Mouse (Mus musculus) forebrain, postnatal 0 days (tissue): ENCODE results near the gene Sell. TPM values are rescaled to one million over a fixed set of nuclear protein-coding genes. Genes with fewer than 3 reads are reported as not detected.

ENCODE experiments used
- ATAC-seq: fragments of 200-750 bp; cut with Nextera tagmentation; 2 replicates; pipeline ENCODE4 v1.8.0; 2017; ENCODE audit warnings: mild to moderate bottlenecking, moderate library complexity
- DNase-seq: peaks from one replicate; pipeline ENCODE4 v3.0.0-alpha.2; 2015
- H3K27ac ChIP-seq: fragments of 300-500 bp; sonication (generic); 2 replicates; pipeline ENCODE4 v1.5.1; 2014; ENCODE audit warnings: low read depth, mild to moderate bottlenecking, antibody characterized with exemption, low read length, moderate library complexity, mixed read lengths
- H3K27me3 ChIP-seq: fragments of 300-500 bp; sonication (generic); 2 replicates; pipeline ENCODE4 v1.6.1; 2014; ENCODE audit warnings: mild to moderate bottlenecking, low read length, mixed read lengths; ENCODE audit not compliant: insufficient read depth
- H3K36me3 ChIP-seq: fragments of 300-500 bp; sonication (generic); 2 replicates; pipeline ENCODE4 v1.6.1; 2014; ENCODE audit warnings: mild to moderate bottlenecking, moderate library complexity; ENCODE audit not compliant: insufficient read depth
- H3K4me1 ChIP-seq: fragments of 300-500 bp; sonication (generic); 2 replicates; pipeline ENCODE4 v1.6.1; 2014; ENCODE audit warnings: antibody characterized with exemption; ENCODE audit not compliant: insufficient read depth
- H3K4me2 ChIP-seq: fragments of 300-500 bp; sonication (generic); 2 replicates; pipeline ENCODE4 v1.6.1; 2014; ENCODE audit warnings: low read depth, mild to moderate bottlenecking, moderate library complexity
- H3K4me3 ChIP-seq: fragments of 300-500 bp; sonication (generic); 2 replicates; pipeline ENCODE4 v1.5.1; 2014; ENCODE audit warnings: low read depth, low read length, mixed read lengths
- H3K9ac ChIP-seq: fragments of 300-500 bp; sonication (generic); 2 replicates; pipeline ENCODE4 v1.6.1; 2014; ENCODE audit warnings: mild to moderate bottlenecking
- H3K9me3 ChIP-seq: fragments of 300-500 bp; sonication (generic); 2 replicates; pipeline ENCODE4 v1.6.1; 2016; ENCODE audit warnings: low read length
- CTCF ChIP-seq: sonication (generic); IDR thresholded peaks from 2 replicates; pipeline ENCODE4 v1.5.1; 2016; ENCODE audit warnings: antibody characterized with exemption, control low read depth, low read depth
- WGBS: fragments of 180-500 bp; shearing (Covaris S2); extraction: QIAGEN DNeasy Blood & Tissue Kit; methylation state at CpG from one replicate; pipeline ENCODE4 v1.1.7; 2014; 5-methylcytosine and 5-hydroxymethylcytosine counted together
- polyA plus RNA-seq: library from polyadenylated mRNA; unstranded; fragments of >200 nt; fragmentation: Nextera tagmentation; extraction: Ambion mirVana; gene quantifications from 2 replicates; pipeline ENCODE4 v1.2.1, GENCODE M21; 2015
- total RNA-seq: library from RNA; depleted of rRNA; stranded (reverse); fragments of >200 nt; gene quantifications from 2 replicates; pipeline ENCODE4 v1.2.3, GENCODE M21; 2014

The Sell gene
- total and polyA plus RNA-seq, 2 experiments from 2014 or later = 0.11 to 0.14 TPM

GRCm38 (mm10) chr1:164027416-164027815 is 34.4 kb upstream of the Sell start:
- TF ChIP-seq CTCF = no peak; the same call in 1 of the 2 replicates
- H3K4me1 ChIP-seq = no peaks in the 10 kb centered on the region
- no peak overlapping the region for H3K4me3 ChIP-seq
- no peak for ATAC-seq
- H3K9ac ChIP-seq = no peak overlapping the region
- no peaks in the 10 kb centered on the region for H3K27me3 ChIP-seq
- H3K27ac ChIP-seq = no peak overlapping the region
- no peak overlapping the region for H3K4me2 ChIP-seq
- H3K36me3 ChIP-seq = no peaks in the 10 kb centered on the region
- DNase-seq = no peak
- WGBS = 66% methylated on average over 5 of the region's 5 CpGs
- H3K9me3 ChIP-seq = no peaks in the 10 kb centered on the region

- no peak overlapping the region for H3K27ac ChIP-seq
- no peaks in the 10 kb centered on the region for H3K9me3 ChIP-seq
- 66% methylated on average over 10 of the region's 10 CpGs for WGBS
- H3K27me3 ChIP-seq = no peaks in the 10 kb centered on the region
- H3K36me3 ChIP-seq = no peaks in the 10 kb centered on the region
- TF ChIP-seq CTCF = no peak
- no peak overlapping the region for H3K4me2 ChIP-seq
- no peak for ATAC-seq
- DNase-seq = no peak
- H3K9ac ChIP-seq = no peak overlapping the region
- no peak overlapping the region for H3K4me3 ChIP-seq
- H3K4me1 ChIP-seq = no peaks in the 10 kb centered on the region
These were observed 21.2 kb upstream of the Sell start for GRCm38 (mm10) chr1:164040385-164041135.

- TF ChIP-seq CTCF = no peak
- Histone ChIP-seq H3K36me3 (no peaks in the 10 kb centered on the region), H3K9me3 (no peaks in the 10 kb centered on the region), H3K9ac (no peak overlapping the region), H3K4me3 (no peak overlapping the region), H3K27me3 (no peaks in the 10 kb centered on the region), H3K4me1 (no peaks in the 10 kb centered on the region), H3K27ac (no peak overlapping the region), H3K4me2 (no peak overlapping the region)
- ATAC-seq = no peak
- no peak for DNase-seq
- WGBS = 26% methylated on average over 3 of the region's 3 CpGs
These were observed 18.2 kb upstream of the Sell start for GRCm38 (mm10) chr1:164043549-164043948.

GRCm38 (mm10) chr1:164047934-164048333 is 13.8 kb upstream of the Sell start, which contains the start of gene Sele:
Gene Sele, plus strand, starts transcription at chr1:164048234.
- no peaks in the 10 kb centered on the region for H3K9me3 ChIP-seq
- no peaks in the 10 kb centered on the region for H3K4me1 ChIP-seq
- no peak for DNase-seq
- WGBS = 90% methylated on average over 5 of the region's 5 CpGs
- H3K4me2 ChIP-seq = no peak within 1 kb of the TSS
- no peak for TF ChIP-seq CTCF
- no peak for ATAC-seq
- no peaks in the 10 kb centered on the region for H3K27me3 ChIP-seq
- no peak within 1 kb of the TSS for H3K4me3 ChIP-seq
- no peak within 1 kb of the TSS for H3K9ac ChIP-seq
- H3K27ac ChIP-seq = no peak within 1 kb of the TSS
- H3K36me3 ChIP-seq = no peaks in the 10 kb centered on the region

- H3K4me3 ChIP-seq = no peak overlapping the region
- H3K36me3 ChIP-seq = no peaks in the 10 kb centered on the region
- 95% methylated on average over 9 of the region's 9 CpGs for WGBS
- no peaks in the 10 kb centered on the region for H3K4me1 ChIP-seq
- ATAC-seq (no peak), DNase-seq (no peak)
- no peak overlapping the region for H3K9ac ChIP-seq
- no peak overlapping the region for H3K27ac ChIP-seq
- no peak overlapping the region for H3K4me2 ChIP-seq
- no peaks in the 10 kb centered on the region for H3K27me3 ChIP-seq
- TF ChIP-seq CTCF = no peak
- no peaks in the 10 kb centered on the region for H3K9me3 ChIP-seq
These were observed 8.2 kb upstream of the Sell start for GRCm38 (mm10) chr1:164053561-164053960.

GRCm38 (mm10) chr1:164054800-164055199 is 7.0 kb upstream of the Sell start:
- DNase-seq (no peak), ATAC-seq (no peak)
- Histone ChIP-seq H3K27ac (no peak overlapping the region), H3K27me3 (no peaks in the 10 kb centered on the region), H3K4me1 (no peaks in the 10 kb centered on the region), H3K9ac (no peak overlapping the region), H3K4me2 (no peak overlapping the region), H3K4me3 (no peak overlapping the region), H3K36me3 (no peaks in the 10 kb centered on the region), H3K9me3 (no peaks in the 10 kb centered on the region)
- 41% methylated on average over 2 of the region's 2 CpGs for WGBS
- no peak for TF ChIP-seq CTCF

GRCm38 (mm10) chr1:164060071-164060470 is 1.7 kb upstream of the Sell start:
- no peaks in the 10 kb centered on the region for H3K27me3 ChIP-seq
- ATAC-seq = no peak
- 90% methylated on average over 4 of the region's 4 CpGs for WGBS
- H3K9me3 ChIP-seq = no peaks in the 10 kb centered on the region
- H3K36me3 ChIP-seq = no peaks in the 10 kb centered on the region
- no peak for TF ChIP-seq CTCF
- H3K9ac ChIP-seq = no peak overlapping the region
- H3K4me1 ChIP-seq = no peaks in the 10 kb centered on the region
- DNase-seq = no peak
- H3K27ac ChIP-seq = no peak overlapping the region
- no peak overlapping the region for H3K4me3 ChIP-seq
- H3K4me2 ChIP-seq = no peak overlapping the region
